Mouse (Mus musculus): Measurements from ENCODE around the gene Ccdc162.
A peak's percentile ranks its signal among the peaks of the same experiment; 100 is the strongest.

Gene Ccdc162

GRCm38 (mm10) chr10:41716029-41716897, at the start of gene Ccdc162:
Ccdc162 (minus strand) TSS chr10:41716634.
- no peak for DNase-seq (ENCODE audit: low spot score)

- DNase-seq (ENCODE audit: low spot score): peak; percentile 74
Observed at GRCm38 (mm10) chr10:41765586-41765985, 49.2 kb upstream of the Ccdc162 start.

- DNase-seq (ENCODE audit: low spot score): no peak
Observed at GRCm38 (mm10) chr10:41763741-41764385, 47.4 kb upstream of the Ccdc162 start.

GRCm38 (mm10) chr10:41760866-41761265, 44.4 kb upstream of the Ccdc162 start:
- DNase-seq (ENCODE audit: low spot score): no peak

- DNase-seq (ENCODE audit: low spot score): no peak
Observed at GRCm38 (mm10) chr10:41758041-41758440, 41.6 kb upstream of the Ccdc162 start.

- no peak for DNase-seq (ENCODE audit: low spot score)
Observed at GRCm38 (mm10) chr10:41757226-41757625, 40.8 kb upstream of the Ccdc162 start.

GRCm38 (mm10) chr10:41751867-41752480, 35.5 kb upstream of the Ccdc162 start:
- no peak for DNase-seq (ENCODE audit: low spot score)

GRCm38 (mm10) chr10:41749306-41749705, 32.9 kb upstream of the Ccdc162 start:
- DNase-seq (ENCODE audit: low spot score): no peak

GRCm38 (mm10) chr10:41746554-41746953, 30.1 kb upstream of the Ccdc162 start:
- DNase-seq (ENCODE audit: low spot score): no peak

- DNase-seq (ENCODE audit: low spot score): peak; percentile 15
Observed at GRCm38 (mm10) chr10:41744006-41744405, 27.6 kb upstream of the Ccdc162 start.

GRCm38 (mm10) chr10:41740221-41740620, 23.8 kb upstream of the Ccdc162 start:
- no peak for DNase-seq (ENCODE audit: low spot score)

- DNase-seq (ENCODE audit: low spot score): no peak
Observed at GRCm38 (mm10) chr10:41737245-41737644, 20.8 kb upstream of the Ccdc162 start.

GRCm38 (mm10) chr10:41735398-41735797, 19.0 kb upstream of the Ccdc162 start:
- no peak for DNase-seq (ENCODE audit: low spot score)

GRCm38 (mm10) chr10:41733214-41733613, 16.8 kb upstream of the Ccdc162 start:
- no peak for DNase-seq (ENCODE audit: low spot score)

GRCm38 (mm10) chr10:41731932-41732331, 15.5 kb upstream of the Ccdc162 start:
- no peak for DNase-seq (ENCODE audit: low spot score)

- DNase-seq (ENCODE audit: low spot score): no peak
Observed at GRCm38 (mm10) chr10:41730746-41731145, 14.3 kb upstream of the Ccdc162 start.

- DNase-seq (ENCODE audit: low spot score): no peak
Observed at GRCm38 (mm10) chr10:41726215-41726614, 9.8 kb upstream of the Ccdc162 start.

- no peak for DNase-seq (ENCODE audit: low spot score)
Observed at GRCm38 (mm10) chr10:41719587-41719986, 3.2 kb upstream of the Ccdc162 start.

- no peak for DNase-seq (ENCODE audit: low spot score)
Observed at GRCm38 (mm10) chr10:41715557-41715956, 877 bp downstream of the Ccdc162 start.

- DNase-seq (ENCODE audit: low spot score): no peak
Observed at GRCm38 (mm10) chr10:41711467-41711866, 5.0 kb downstream of the Ccdc162 start.

GRCm38 (mm10) chr10:41710773-41711172, 5.7 kb downstream of the Ccdc162 start:
- no peak for DNase-seq (ENCODE audit: low spot score)

- DNase-seq (ENCODE audit: low spot score): peak; percentile 75
Observed at GRCm38 (mm10) chr10:41709341-41709740, 7.1 kb downstream of the Ccdc162 start.

- no peak for DNase-seq (ENCODE audit: low spot score)
Observed at GRCm38 (mm10) chr10:41699669-41700068, 16.8 kb downstream of the Ccdc162 start.

All from ovary, adult 18-20 months (tissue).